In genomic region chr4:148881001-148881669, GRCm38 (mm10) we compare ENCODE assay signal across 10 mouse cellular contexts.
DNase-seq lines count a peak whose midpoint lies in the region; ATAC-seq and TF ChIP-seq lines count a peak whose summit lies in the region.
"Had no signal": no experiment of that assay in that cellular context is flagged by ENCODE, and none has a peak within 500 bp of the region (broad histone marks: within the 10 kb centered on the region; RNA-seq: fewer than 3 reads in every experiment).

No protein-coding gene starts in this region.

- H3K9me3 ChIP-seq in limb, embryonic 11.5 days (ENCODE audit: control insufficient read depth, low read length): no peaks in the 10 kb centered on the region
- H3K9me3 ChIP-seq: kidney, embryonic 15.5 days had no signal

- peak; percentile 57 for DNase-seq in gastrocnemius, adult 18-20 months (ENCODE audit: low spot score)
- DNase-seq in gastrocnemius, postnatal 4 days (ENCODE audit: low spot score in 2 of 2): no peak
- peak; percentile 74 to 80 for DNase-seq in heart, adult 18-20 months
- DNase-seq in limb, embryonic 11.5 days (ENCODE audit: low spot score): no peak
- no peak for DNase-seq in layer of hippocampus, adult 2 months (ENCODE audit: low spot score in 2 of 2)
- DNase-seq in urinary bladder, postnatal 4 days (ENCODE audit: low spot score in 2 of 2): no peak
- no peak for DNase-seq in layer of hippocampus, postnatal 14 days (ENCODE audit: low spot score in 2 of 2)
- DNase-seq: B cell, adult 2 months had no signal

- peaks cover 16% of the 10 kb centered on the region; the same call in 1 of the 2 replicates for H3K4me1 ChIP-seq in brown adipose tissue, adult 24 weeks (ENCODE audit: control insufficient read depth, insufficient read depth, insufficient read length, low read length)
- peaks cover 14% of the 10 kb centered on the region for H3K4me1 ChIP-seq in limb, embryonic 11.5 days (ENCODE audit: control insufficient read depth, insufficient read depth, low read length)

- no peak for TF ChIP-seq CTCF in layer of hippocampus, adult 2 months (conservative IDR thresholded peaks at IDR 0.05)

- peak overlapping the region; percentile 27; the same call in 1 of the 2 replicates for H3K9ac ChIP-seq in limb, embryonic 11.5 days (ENCODE audit: low read length)
- H3K9ac ChIP-seq: kidney, embryonic 15.5 days had no signal

- peak overlapping the region; percentile 96 for H3K27ac ChIP-seq in brown adipose tissue, adult 24 weeks (replicated peaks; ENCODE audit: low read depth, low read length)
- H3K27ac ChIP-seq in limb, embryonic 11.5 days (replicated peaks; ENCODE audit: low read depth, low read length): no peak overlapping the region
- H3K27ac ChIP-seq in layer of hippocampus, adult 2 months: no peak overlapping the region
- H3K27ac ChIP-seq: kidney, embryonic 15.5 days had no signal

- H3K27me3 ChIP-seq in limb, embryonic 11.5 days (ENCODE audit: control insufficient read depth, insufficient read depth, low read length): peaks cover 25% of the 10 kb centered on the region

- peak overlapping the region; percentile 24 for H3K4me3 ChIP-seq in brown adipose tissue, adult 24 weeks (ENCODE audit: insufficient read depth, low read depth, low read length)
- H3K4me3 ChIP-seq in limb, embryonic 11.5 days (ENCODE audit: low read depth, low read length): no peak overlapping the region
- no peak overlapping the region for H3K4me3 ChIP-seq in layer of hippocampus, adult 2 months
- H3K4me3 ChIP-seq: kidney, embryonic 15.5 days had no signal

- H3K4me2 ChIP-seq in limb, embryonic 11.5 days (ENCODE audit: low read depth, severe bottlenecking): no peak overlapping the region
- H3K4me2 ChIP-seq: kidney, embryonic 15.5 days had no signal

- 23% methylated on average over 17 of the region's 17 CpGs for WGBS in limb, embryonic 11.5 days

- H3K36me3 ChIP-seq in limb, embryonic 11.5 days (ENCODE audit: control insufficient read depth, insufficient read depth, low read length): no peaks in the 10 kb centered on the region
- H3K36me3 ChIP-seq: kidney, embryonic 15.5 days had no signal

- no peak for ATAC-seq in limb, embryonic 11.5 days (ENCODE audit: insufficient number of reproducible peaks, low FRiP score, low TSS enrichment, low read depth)

Comparison
In these comparisons a context has a peak if more than half of its experiments do, and no peak if none do; other contexts are left out.
1. DNase-seq: peak in gastrocnemius, adult 18-20 months (single experiment) and heart, adult 18-20 months (2 of 2); none in gastrocnemius, postnatal 4 days (0 of 2), limb, embryonic 11.5 days (single experiment), layer of hippocampus, adult 2 months (0 of 2), urinary bladder, postnatal 4 days (0 of 2) and layer of hippocampus, postnatal 14 days (0 of 2).